Mouse (Mus musculus): ENCODE measurements at regions not wholly inside any gene's neighbourhood (a gene's known extent, or its start where the extent isn't known, plus 50 kb on each side); places are given as distances from the start of the nearest gene placed in this dataset.

DNA sequence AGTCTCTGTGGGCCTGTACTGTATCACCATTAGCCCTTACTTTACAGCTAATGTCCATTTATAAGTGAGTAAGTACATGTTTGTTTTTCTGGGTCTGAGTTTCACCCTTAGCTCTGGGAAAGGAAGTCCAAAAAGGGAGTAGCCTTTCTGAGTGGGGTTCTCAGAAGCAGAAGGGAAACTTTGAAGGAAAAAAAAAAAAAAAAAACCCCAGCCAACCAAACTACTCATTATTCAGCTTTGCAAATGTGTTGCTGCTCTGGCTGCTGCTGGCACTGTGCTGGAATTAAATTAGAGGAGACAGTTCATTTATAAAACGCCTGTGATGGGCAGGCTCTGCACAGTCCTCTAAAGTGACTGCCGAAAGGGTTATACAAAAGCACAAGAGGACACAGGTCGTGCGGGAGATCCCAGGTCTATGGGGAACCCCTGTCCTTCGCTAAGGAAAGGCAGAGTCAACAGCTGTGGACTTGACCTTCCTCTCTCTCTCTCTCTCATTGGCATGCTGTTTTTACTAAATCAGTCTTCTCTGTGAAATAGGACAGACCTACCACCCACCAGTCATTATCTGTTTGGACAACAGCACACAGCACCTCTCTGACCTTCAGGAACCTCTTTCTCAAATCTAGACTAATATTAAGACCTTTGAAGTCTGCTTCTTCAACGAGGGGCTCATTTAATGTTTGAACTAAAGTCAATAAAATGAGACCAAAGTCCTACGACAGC, 165.4 kb downstream of the Cd47 start:
- DNase-seq (ENCODE audit: extremely low read depth, low read depth) = no peak

DNA sequence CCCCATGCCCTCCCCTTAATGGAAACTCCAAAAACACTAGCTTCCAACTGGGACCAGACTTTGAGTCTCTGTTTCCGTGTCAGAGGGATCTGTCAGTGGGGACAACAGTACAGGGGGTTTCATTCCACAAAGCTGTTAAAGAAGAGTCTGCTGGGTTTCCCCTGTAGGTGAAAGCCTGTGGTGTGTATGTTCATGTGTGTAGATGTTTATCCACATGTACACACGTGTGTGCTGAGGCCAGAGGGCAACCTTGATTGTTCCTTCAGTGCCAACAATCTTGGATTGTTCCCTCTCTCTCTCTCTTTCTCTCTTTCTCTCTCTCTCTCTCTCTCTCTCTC, 165.9 kb downstream of the Cd47 start:
- no peak for DNase-seq (ENCODE audit: extremely low read depth, low read depth)

DNA sequence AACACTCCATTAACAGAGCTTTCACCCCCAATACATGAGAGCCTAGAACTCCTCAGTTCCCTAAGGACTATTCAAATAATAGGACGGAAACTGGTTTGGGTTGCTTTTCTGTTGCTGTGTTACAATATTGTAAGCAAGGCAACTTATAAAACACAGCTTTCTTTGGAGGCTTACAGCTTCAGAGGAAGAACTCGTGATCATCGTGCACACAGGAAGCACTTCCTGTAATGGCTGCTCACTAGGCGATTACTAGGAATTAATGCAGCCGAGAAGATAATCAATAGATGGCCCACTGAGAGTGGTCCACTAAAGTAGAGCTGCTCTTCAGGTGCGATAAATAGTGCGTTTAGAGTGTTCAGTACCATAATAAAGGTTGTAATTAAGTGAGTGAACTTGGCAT, 166.8 kb downstream of the Cd47 start:
- DNase-seq (ENCODE audit: extremely low read depth, low read depth) = no peak

DNA sequence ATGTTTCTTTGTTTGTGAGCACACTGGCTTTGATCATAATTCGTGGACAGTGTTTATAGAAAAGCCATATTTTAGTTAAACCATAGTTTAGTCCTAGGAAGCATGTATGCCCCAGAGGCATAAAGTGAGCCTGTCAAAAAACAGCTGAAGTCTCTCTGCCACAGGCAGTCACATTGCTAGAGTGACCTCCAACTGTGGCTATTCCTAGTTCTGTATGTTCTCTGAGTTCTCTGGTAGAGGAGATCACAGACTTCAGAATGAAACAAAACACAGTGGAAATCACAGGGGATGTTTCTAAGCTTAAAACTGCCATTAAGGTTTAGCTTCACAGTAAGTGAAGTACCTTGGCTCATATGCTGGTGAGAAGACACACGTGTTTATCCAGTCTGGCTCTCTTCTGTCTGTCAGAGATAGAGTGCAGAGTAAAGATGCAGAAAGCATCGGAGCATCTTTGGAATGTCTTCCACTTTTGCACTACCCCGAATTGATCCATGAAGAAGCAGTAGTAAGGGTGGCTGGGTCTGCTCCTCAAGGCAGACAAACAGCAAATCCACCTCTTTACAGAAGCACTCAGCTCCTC, 168.0 kb downstream of the Cd47 start:
- no peak for DNase-seq (ENCODE audit: extremely low read depth, low read depth)

DNA sequence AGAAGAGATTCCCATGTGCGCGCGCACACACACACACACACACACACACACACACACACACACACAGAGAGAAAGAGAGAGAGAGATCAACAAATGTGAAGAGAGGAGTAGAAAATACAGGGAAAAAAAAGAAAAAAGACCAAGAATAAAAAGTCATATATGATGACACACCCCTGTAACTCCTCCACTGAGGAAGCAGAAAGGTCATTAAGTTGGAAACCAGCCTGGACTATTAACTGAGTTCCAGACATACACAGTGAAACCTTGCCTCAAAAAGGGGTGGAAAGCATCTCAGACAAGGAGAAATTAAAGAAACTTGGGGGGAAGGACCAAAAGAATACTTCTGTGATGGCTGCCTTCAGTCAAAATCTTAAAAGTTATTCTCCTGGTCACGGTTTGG, 168.7 kb downstream of the Cd47 start:
- DNase-seq (ENCODE audit: extremely low read depth, low read depth) = no peak

DNA sequence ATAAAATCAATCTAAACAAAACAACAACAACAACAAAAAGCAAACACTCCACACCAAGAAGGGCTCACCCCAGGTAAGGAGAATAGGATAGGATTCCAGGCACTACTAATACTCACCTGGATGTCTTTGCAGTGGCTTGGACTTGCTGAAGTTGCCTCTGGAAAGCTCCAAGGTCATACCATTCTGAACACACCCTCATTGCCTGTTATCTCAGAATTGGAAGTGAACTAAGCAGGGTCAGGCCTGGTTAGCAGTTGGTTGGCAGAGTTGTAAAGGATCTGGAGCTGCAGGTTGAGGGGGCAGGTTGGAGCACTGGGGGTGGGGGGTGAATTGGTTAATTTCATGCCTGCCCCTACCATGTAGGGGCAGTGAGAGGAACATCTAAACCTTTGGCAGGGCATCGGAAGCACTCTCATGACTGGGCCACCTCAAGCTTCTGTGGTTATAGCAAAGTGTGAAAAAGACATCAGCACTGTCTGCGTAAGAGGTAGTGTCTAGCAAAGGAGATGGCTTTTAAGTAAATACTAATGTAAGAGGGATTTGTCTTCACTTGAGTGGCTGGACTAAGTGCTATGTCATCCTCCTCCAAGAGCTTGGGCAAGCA, 169.5 kb downstream of the Cd47 start:
- no peak for DNase-seq (ENCODE audit: extremely low read depth, low read depth)

DNA sequence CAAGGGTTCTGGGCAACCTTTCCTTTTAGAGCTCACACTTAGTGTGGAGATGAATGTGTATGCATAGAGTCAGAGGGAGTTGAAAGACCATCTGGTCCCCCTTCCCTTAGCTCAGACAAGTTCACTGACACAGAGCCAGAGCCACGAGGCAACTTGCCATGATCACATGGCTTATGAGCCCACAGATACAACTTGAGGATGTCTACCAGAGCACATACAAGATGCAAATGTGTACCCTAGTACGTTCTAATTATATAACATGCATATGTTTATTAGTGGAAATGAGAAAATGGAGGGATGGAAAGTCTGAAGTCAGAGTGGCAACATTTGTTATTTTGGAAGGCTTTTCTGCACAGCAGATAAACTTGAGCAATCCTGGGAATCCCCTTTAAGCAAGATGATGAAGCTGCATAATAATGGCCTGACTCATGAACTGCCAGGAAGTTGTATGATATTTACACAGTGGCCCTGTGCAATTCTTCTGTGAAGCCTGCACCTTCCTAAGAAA, 170.0 kb downstream of the Cd47 start:
- DNase-seq (ENCODE audit: extremely low read depth, low read depth) = no peak

DNA sequence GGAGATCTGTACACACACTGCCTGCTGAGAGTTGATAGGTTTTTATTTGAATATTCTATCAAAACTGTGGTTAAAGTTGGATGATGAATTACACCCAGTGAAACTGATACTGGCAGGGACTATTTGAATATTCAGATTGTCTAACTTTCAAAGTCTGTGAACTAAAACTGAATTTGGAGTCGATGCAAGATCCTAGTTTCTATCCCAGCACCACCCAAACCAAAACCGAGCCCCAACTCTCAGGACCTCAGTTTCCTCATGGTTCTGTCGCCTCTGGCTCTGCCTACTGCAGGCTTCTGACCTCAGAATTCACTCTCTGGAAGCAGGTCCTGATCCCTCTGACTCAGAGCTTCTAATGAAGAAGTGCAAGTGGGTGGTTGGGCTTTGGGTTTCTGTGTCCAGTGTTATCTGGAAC, 170.8 kb downstream of the Cd47 start:
- DNase-seq (ENCODE audit: extremely low read depth, low read depth) = no peak

DNA sequence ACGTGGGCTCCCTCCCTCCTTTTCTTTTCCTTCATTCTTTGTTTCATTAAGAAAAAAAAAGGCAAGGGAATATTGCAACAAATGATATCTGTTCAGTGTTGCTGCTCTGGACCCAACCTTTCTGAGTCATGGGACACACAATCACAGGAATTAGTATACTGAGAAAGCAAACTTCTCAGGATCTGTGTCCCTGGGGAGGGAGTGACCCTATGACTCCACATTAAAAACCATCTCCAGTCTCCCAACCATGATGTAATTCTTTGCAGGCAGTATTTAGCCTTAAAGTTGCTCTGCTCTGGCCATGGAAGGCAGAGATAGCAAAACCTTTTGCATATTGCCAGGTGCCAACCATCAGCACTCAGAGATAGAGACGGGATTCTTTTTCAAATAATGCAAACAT, 176.9 kb downstream of the Cd47 start:
- DNase-seq (ENCODE audit: extremely low read depth, low read depth) = no peak

DNA sequence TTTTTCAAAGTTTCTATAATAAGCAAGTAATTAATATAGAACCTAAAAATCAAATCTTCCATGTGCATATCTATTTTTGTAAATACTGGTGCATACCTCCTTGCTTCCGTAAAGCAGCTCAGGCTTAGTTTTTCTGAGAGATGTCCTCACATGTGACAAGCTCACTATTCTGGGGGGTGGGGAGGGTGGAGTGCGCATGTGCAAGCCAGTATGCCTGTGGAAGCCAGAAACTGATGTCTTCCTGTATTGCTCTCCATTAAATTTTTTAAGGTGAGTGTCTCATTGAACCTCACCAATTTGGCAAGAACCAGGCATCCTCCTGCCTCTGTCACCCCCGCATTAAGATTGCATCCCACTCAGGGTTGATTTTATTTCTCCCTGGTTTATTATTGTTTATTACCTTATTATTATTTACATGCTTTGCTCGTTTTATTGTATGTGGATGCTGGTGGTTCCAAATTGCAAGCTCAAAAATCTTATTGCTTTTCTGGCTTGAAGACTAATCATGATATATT, 179.2 kb downstream of the Cd47 start:
- no peak for DNase-seq (ENCODE audit: extremely low read depth, low read depth)

DNA sequence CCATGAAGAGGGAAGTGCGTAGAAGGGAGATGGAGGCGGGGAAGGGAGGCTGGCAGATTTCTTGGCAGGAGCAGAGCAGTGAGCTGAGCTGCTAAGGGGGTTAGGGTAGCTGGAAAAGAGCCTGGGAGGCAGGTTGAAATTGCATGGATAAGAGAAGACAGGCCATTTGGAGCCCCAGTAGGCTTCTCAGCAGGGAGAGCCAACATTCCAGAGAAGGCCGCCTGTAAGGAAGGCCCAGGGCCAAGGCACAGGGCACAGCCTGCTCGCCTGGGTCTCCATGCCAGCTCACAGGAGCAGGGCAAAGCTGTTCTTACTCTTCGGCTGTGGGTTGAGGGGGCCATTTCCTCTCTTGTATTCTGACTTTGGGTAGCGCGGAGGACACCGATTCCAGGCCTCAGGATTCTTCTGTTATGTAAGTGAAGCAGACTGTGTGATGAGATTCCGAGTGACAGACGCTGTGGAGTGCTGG, 179.9 kb downstream of the Cd47 start:
- DNase-seq (ENCODE audit: extremely low read depth, low read depth) = no peak

DNA sequence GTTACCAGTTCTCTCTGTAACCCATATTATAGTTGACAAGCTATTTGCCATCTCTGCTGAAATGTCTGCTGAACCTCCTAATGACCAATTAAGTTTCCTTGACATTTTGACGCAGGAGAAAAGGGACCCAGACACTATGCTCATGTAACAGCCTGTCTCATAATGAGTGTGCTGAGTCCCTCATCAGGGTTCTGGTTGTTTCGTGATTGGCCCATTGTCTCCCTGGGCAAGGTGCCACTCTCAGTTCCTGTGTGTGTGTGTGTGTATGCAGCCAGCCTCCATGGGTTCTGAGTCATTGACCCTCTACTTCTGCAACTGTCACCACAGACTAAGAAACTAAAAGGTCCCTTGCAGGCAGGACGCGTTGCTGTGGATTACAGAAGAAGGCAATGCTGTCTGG, 181.8 kb downstream of the Cd47 start:
- DNase-seq (ENCODE audit: extremely low read depth, low read depth) = no peak

DNA sequence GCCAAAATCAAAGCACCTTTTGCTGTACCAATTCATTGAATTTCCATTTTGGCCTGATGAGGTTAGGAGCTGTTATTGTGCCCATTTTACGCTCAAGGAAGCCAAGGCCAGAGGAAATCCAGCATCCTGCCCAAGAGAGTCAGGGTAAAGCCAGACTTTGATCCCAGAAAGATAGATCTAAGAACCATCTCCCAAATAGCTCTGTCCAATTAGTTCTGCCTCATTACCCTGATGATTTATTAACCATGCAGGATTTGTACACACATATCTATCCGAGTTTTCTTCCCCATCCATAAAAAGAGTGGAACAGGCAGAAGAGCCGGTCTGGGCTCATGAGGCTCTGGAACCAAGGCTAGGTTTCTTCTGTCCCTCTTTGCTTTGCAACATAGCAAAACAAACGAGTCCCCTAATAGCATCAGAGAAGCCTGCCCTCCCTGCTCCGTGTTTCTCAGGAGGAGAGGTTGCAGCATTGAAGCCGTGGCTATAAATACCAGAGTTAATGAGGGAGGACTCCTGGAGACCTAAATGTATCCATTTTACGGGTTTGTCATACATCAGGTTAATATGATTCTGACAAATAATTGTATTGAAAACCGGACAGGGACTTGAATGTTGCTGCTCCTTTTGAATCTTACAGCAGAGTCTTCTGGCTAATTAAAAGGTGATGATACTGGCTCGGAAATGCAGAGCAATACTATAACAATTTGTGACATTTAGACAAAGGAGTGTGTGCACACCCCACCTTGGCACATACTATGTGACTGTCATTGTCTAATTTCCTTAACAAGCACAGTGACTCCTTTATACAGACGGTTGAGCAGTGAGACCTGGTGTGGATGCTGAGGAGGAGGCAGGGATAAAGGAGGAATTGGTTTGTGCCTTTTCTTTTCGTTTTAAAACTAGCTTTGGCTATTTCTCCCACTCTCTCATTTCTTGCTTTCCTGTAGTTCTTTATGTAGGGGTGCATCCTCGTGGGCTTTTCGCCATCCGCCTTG, 185.0 kb downstream of the Cd47 start:
- DNase-seq (ENCODE audit: extremely low read depth, low read depth) = no peak

DNA sequence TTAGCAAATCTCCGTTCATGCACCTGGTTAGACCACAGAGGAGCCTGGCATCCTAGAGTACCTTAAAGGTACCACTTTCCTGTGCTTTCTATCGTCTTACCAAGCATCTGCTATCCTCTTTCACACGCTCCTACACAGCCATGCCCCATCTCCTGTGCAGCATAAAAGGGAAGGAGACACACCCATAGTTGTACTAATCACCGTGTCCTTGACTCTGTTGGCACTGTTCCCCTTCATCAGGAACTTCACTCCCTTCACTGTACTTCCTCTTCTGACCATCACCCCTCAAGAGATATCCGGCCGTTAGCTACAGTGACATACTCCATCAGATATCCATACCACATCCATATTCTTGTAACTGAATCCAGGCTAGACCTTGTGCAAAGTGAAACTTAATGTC, 186.6 kb downstream of the Cd47 start:
- peak; percentile 97 for DNase-seq (ENCODE audit: extremely low read depth, low read depth)

DNA sequence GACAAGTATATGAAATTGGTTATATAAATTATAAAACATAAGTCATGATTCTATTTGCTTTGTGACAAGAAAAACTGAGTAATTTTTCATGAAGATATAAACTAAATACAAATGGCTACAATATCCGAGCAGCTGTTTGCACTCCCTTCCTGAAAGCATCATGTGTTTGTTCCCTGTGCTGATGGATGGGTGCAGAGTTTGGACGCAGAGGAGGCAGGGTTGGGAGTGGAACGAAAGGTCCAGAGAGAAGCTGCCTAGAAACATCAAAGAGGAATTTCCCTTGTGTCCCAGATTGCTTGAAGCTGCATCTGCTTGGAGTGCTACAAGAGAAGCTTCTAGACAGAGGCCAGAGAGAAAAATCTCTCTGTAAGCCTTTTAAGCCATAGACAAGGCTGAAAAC, 195.5 kb downstream of the Cd47 start:
- DNase-seq (ENCODE audit: extremely low read depth, low read depth) = no peak

DNA sequence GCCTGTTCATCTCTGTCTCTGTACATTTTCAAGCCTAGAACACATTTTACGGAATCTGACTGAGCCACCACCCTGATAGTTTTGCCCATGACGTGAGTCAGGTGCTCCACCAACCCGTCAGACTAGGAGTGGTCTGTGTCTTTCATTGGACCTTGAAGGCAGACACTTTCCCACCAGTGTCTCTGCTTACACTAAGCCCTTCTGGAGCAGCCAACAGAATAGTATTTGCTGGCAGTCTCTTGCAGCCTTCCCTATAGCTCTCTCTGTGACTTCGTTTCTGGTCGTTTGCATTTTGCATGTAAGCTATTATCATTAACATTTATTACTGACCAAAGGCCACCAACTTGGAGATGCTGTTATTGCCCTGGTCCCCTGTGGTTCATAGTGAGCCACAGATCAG, 196.3 kb downstream of the Cd47 start:
- DNase-seq (ENCODE audit: extremely low read depth, low read depth) = no peak

DNA sequence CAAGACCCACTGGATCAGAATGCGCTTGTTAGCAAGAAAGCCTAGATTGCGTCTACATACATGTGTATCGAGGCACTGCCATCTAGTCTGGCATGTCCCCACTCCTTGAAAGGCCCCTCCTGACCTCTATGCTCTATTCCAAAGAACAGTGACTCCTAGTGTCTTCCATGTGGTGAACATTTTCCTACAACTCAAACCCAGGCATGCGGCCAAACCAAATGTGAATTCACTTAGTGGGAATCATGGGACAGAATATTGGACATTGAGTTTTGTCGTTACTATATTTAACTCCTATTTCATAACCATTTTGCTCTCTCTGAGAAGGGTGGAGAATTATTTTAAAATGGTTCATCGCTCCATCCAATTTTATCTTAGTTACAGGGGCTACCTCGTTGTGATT, 196.7 kb downstream of the Cd47 start:
- no peak for DNase-seq (ENCODE audit: extremely low read depth, low read depth)

DNA sequence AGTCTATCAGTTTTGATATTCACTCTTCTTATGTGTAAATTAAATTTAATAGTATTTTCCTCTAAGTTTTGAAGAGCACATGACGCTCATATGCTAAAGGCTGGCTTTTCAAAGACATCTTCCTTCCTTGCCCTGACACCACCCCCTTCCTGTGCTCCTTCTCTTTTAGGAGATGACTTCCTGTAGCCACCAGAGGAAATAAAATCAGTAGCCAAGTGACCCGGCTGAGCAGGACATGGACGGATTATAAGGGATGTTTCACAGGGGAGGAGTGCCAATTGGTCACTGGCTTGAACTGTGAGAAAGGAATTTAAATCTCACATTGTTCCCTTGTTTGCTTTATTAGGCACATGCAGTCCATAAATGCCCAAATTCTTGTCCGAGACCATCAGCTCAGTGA, 200.5 kb downstream of the Cd47 start:
- no peak for DNase-seq (ENCODE audit: extremely low read depth, low read depth)

DNA sequence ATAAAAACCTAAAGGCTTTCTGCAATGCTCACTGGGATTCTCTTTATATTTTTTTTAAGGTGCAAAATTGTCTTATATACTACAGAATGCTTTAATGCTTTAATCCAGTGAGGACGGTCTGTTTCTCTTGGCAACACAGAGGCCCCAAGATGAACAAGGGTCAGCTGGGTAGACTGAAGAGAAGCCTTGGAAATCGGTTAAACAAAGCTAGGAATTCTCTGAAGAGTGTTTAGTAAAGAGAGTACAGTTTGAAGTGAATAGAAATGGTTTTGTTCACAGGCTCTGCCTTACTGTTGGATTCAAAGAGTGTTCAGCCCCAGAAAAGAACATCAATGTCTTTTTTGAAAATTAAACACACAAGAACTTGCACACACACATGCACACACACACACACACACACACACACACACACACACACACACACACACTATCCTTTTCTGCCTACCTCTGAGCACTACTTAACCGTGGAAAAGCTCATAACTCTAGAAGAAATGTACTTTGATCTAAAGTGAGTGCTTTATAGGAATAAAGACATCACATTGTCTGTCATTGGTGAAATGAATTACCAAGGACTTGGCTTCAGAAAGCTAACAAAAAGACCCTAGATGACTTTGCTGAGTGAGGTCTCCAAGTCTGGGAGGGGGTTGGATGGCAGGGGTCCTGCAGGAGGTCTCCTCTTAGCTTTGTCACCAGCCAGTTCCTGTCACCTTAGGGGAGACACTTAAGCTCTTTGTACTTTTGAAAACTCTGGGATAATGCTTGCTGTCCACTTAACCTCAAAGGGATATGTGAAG, 201.5 kb downstream of the Cd47 start:
- no peak for DNase-seq (ENCODE audit: extremely low read depth, low read depth)

DNA sequence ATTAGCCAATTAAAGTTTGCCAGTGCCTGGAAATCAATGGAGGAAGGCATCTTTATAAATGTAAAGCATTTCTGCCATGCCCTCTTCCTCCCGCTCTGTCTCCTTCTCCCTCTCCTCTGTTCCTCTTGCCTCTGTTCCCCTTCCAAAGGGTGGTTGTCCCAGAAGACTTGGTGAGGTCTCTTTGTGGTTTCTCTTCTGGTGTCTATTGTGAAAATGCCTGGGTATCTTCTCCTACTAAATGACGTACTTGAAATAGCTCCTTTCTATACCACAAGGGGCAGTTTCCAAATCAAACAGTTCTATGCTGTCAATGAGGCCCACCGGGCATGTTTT, 202.1 kb downstream of the Cd47 start:
- DNase-seq (ENCODE audit: extremely low read depth, low read depth) = no peak

DNA sequence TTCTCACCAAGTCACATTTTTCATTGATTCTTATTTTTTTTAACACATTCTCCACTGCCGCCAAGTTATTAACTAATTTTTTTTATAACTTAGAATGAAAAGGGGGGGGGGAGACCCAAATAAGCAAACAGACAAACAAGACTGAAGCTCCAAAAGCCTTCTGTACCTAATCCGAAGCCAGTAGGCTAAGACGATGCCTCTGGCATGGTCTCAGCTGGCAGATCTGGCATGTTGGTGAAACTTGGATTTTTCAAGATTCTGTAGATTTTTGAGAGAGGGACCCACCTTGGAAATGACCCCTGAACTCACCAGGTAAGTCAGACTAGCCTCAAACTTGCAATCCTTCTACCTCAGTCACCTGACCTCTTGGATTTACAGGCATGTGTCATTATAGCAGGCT, 208.7 kb downstream of the Cd47 start:
- DNase-seq (ENCODE audit: extremely low read depth, low read depth) = no peak

Data from MEL-GATA-1-ER (cell line).